Mouse (Mus musculus): ENCODE measurements at regions not wholly inside any gene's neighbourhood (a gene's known extent, or its start where the extent isn't known, plus 50 kb on each side); places are given as distances from the start of the nearest gene placed in this dataset.

- TF ChIP-seq POLR2A (IDR thresholded peaks at IDR 0.05; ENCODE audit: insufficient read length, low read depth) (no peak), SRF (IDR thresholded peaks at IDR 0.05; ENCODE audit: control insufficient read depth, insufficient read length, low read depth) (no peak), USF1 (IDR thresholded peaks at IDR 0.05; ENCODE audit: low read depth) (no peak), E2F4 (IDR thresholded peaks at IDR 0.05; ENCODE audit: insufficient read depth) (no peak), TCF12 (IDR thresholded peaks at IDR 0.05; ENCODE audit: insufficient read depth, poor library complexity, severe bottlenecking) (no peak)
Measured at GRCm38 (mm10) chr1:64364095-64364494, 168.3 kb upstream of the Creb1 start.
